In the genomic region with DNA sequence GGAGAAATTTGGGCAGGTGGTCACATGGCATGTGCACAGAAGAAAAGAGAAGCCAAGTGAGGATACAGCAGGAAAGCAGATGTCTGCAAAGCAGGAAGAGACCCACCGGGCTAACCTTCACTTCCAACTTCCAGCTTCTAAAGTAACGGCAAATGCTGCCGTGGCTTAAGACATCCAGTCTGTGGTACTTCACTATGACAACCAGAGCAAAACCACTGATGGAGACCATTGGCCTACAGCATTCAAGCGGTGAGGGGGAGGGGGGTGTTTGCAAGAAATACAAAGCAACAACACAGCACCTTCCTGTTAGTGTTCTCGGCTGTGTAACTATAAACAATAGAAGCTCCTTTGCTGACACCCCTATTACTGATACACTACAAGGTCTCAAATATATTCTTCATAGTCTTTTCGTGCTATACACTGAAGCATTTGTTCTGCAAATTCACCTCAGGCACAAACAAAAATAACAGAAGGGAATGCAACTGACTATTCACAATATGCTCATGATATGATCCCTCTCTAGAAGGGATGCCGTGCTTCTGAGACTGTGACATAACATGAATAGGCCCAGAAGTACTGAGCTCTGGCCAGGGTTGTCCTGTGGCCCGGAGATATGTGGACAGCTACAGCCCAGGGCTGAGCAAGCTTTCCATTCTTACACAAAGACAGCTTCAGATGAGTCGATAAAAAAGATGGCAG, we compare ENCODE assay signal across 25 mouse cellular contexts.
DNase-seq lines count a peak whose midpoint lies in the region; ATAC-seq and TF ChIP-seq lines count a peak whose summit lies in the region.
"Had no signal": no experiment of that assay in that cellular context is flagged by ENCODE, and none has a peak within 500 bp of the region (broad histone marks: within the 10 kb centered on the region; RNA-seq: fewer than 3 reads in every experiment).

No protein-coding gene starts in this region.

- 70% methylated on average over 9 of the region's 9 CpGs for WGBS in forebrain, embryonic 14.5 days
- WGBS in forebrain, embryonic 12.5 days, result 77% methylated on average over 9 of the region's 9 CpGs
- WGBS in hindbrain, postnatal 0 days, result 48% methylated on average over 9 of the region's 9 CpGs
- WGBS in hindbrain, embryonic 10.5 days, result 80% methylated on average over 9 of the region's 9 CpGs
- WGBS in midbrain, embryonic 13.5 days, result 77% methylated on average over 9 of the region's 9 CpGs
- WGBS in midbrain, embryonic 14.5 days, result 73% methylated on average over 9 of the region's 9 CpGs

- 0 out of 2 replicates have a peak, but pooled peaks cover 4% of the 10 kb centered on the region for H3K4me1 ChIP-seq in forebrain, embryonic 14.5 days (ENCODE audit: control insufficient read depth, insufficient read depth, low read length)
- 0 out of 2 replicates have a peak, but pooled peaks cover 4% of the 10 kb centered on the region for H3K4me1 ChIP-seq in forebrain, embryonic 12.5 days
- no peaks in the 10 kb centered on the region for H3K4me1 ChIP-seq in hindbrain, postnatal 0 days (ENCODE audit: insufficient read depth, low read length)
- no peaks in the 10 kb centered on the region for H3K4me1 ChIP-seq in hindbrain, embryonic 10.5 days (replicated peaks)
- no peaks in the 10 kb centered on the region for H3K4me1 ChIP-seq in midbrain, embryonic 13.5 days (replicated peaks)
- 0 out of 2 replicates have a peak, but pooled peaks cover 4% of the 10 kb centered on the region for H3K4me1 ChIP-seq in midbrain, embryonic 14.5 days (ENCODE audit: control insufficient read depth, insufficient read depth, low read length)
- H3K4me1 ChIP-seq: embryonic facial prominence, embryonic 10.5 days; embryonic facial prominence, embryonic 15.5 days; kidney, embryonic 15.5 days; limb, embryonic 12.5 days; liver, embryonic 15.5 days; stomach, embryonic 15.5 days had no signal

- DNase-seq in forebrain, embryonic 14.5 days (ENCODE audit: low spot score), result no peak
- DNase-seq in hindbrain, postnatal 0 days (ENCODE audit: low spot score), result peak; percentile 21
- no peak for DNase-seq in hindbrain, embryonic 10.5 days (ENCODE audit: low spot score)
- DNase-seq in midbrain, embryonic 14.5 days, result no peak
- no peak for DNase-seq in gastrocnemius, postnatal 14 days
- no peak for DNase-seq in heart, adult 11 months
- DNase-seq: adrenal gland, postnatal 14 days; cerebellum, adult 18-20 months; heart, postnatal 14 days; kidney, adult 18-20 months; kidney, postnatal 25 days; lung, embryonic 14.5 days; lung, postnatal 14 days; right cerebral cortex, postnatal 25 days; thymus, postnatal 25 days had no signal

- no peak overlapping the region for H3K27ac ChIP-seq in forebrain, embryonic 14.5 days (ENCODE audit: low read depth, low read length)
- H3K27ac ChIP-seq in forebrain, embryonic 12.5 days, result no peak overlapping the region
- H3K27ac ChIP-seq in hindbrain, postnatal 0 days, result peak overlapping the region; percentile 21; the same call in 1 of the 2 replicates
- no peak overlapping the region for H3K27ac ChIP-seq in hindbrain, embryonic 10.5 days
- H3K27ac ChIP-seq in midbrain, embryonic 13.5 days, result no peak overlapping the region
- no peak overlapping the region for H3K27ac ChIP-seq in midbrain, embryonic 14.5 days (replicated peaks; ENCODE audit: low read depth, low read length)
- H3K27ac ChIP-seq: embryonic facial prominence, embryonic 10.5 days; embryonic facial prominence, embryonic 15.5 days; hindbrain, embryonic 12.5 days; kidney, embryonic 15.5 days; limb, embryonic 12.5 days; liver, embryonic 15.5 days; stomach, embryonic 15.5 days had no signal

- H3K9me3 ChIP-seq in forebrain, embryonic 14.5 days (replicated peaks; ENCODE audit: control insufficient read depth, low read length), result no peaks in the 10 kb centered on the region
- no peaks in the 10 kb centered on the region for H3K9me3 ChIP-seq in forebrain, embryonic 12.5 days
- no peaks in the 10 kb centered on the region for H3K9me3 ChIP-seq in hindbrain, postnatal 0 days (ENCODE audit: low read length)
- H3K9me3 ChIP-seq in hindbrain, embryonic 10.5 days, result no peaks in the 10 kb centered on the region
- no peaks in the 10 kb centered on the region for H3K9me3 ChIP-seq in midbrain, embryonic 13.5 days
- H3K9me3 ChIP-seq in midbrain, embryonic 14.5 days (ENCODE audit: control insufficient read depth, low read length), result no peaks in the 10 kb centered on the region
- H3K9me3 ChIP-seq: embryonic facial prominence, embryonic 10.5 days; embryonic facial prominence, embryonic 15.5 days; hindbrain, embryonic 12.5 days; kidney, embryonic 15.5 days; limb, embryonic 12.5 days; liver, embryonic 15.5 days; stomach, embryonic 15.5 days had no signal

- no peaks in the 10 kb centered on the region for H3K36me3 ChIP-seq in forebrain, embryonic 14.5 days (ENCODE audit: control insufficient read depth, insufficient read depth, low read length)
- no peaks in the 10 kb centered on the region for H3K36me3 ChIP-seq in forebrain, embryonic 12.5 days (replicated peaks)
- H3K36me3 ChIP-seq in hindbrain, postnatal 0 days (ENCODE audit: insufficient read depth, low read length), result no peaks in the 10 kb centered on the region
- H3K36me3 ChIP-seq in hindbrain, embryonic 10.5 days, result no peaks in the 10 kb centered on the region
- H3K36me3 ChIP-seq in midbrain, embryonic 13.5 days, result no peaks in the 10 kb centered on the region
- H3K36me3 ChIP-seq in midbrain, embryonic 14.5 days (ENCODE audit: control insufficient read depth, insufficient read depth, low read length), result no peaks in the 10 kb centered on the region
- H3K36me3 ChIP-seq: embryonic facial prominence, embryonic 10.5 days; embryonic facial prominence, embryonic 15.5 days; hindbrain, embryonic 12.5 days; kidney, embryonic 15.5 days; limb, embryonic 12.5 days; liver, embryonic 15.5 days; stomach, embryonic 15.5 days had no signal

- no peak overlapping the region for H3K4me3 ChIP-seq in forebrain, embryonic 14.5 days (ENCODE audit: low read depth, low read length)
- no peak overlapping the region for H3K4me3 ChIP-seq in forebrain, embryonic 12.5 days (replicated peaks)
- no peak overlapping the region for H3K4me3 ChIP-seq in hindbrain, postnatal 0 days (ENCODE audit: low read length)
- no peak overlapping the region for H3K4me3 ChIP-seq in hindbrain, embryonic 10.5 days
- H3K4me3 ChIP-seq in midbrain, embryonic 13.5 days (replicated peaks), result no peak overlapping the region
- H3K4me3 ChIP-seq in midbrain, embryonic 14.5 days (replicated peaks; ENCODE audit: low read depth, low read length), result no peak overlapping the region
- H3K4me3 ChIP-seq: embryonic facial prominence, embryonic 10.5 days; embryonic facial prominence, embryonic 15.5 days; hindbrain, embryonic 12.5 days; kidney, embryonic 15.5 days; limb, embryonic 12.5 days; liver, embryonic 15.5 days; stomach, embryonic 15.5 days had no signal

- H3K27me3 ChIP-seq in forebrain, embryonic 14.5 days (replicated peaks; ENCODE audit: control insufficient read depth, insufficient read depth, low read length), result no peaks in the 10 kb centered on the region
- no peaks in the 10 kb centered on the region for H3K27me3 ChIP-seq in forebrain, embryonic 12.5 days
- no peaks in the 10 kb centered on the region for H3K27me3 ChIP-seq in hindbrain, postnatal 0 days (ENCODE audit: insufficient read depth, low read length)
- no peaks in the 10 kb centered on the region for H3K27me3 ChIP-seq in hindbrain, embryonic 10.5 days (ENCODE audit: insufficient read depth, poor library complexity, severe bottlenecking)
- H3K27me3 ChIP-seq in midbrain, embryonic 13.5 days, result no peaks in the 10 kb centered on the region
- no peaks in the 10 kb centered on the region for H3K27me3 ChIP-seq in midbrain, embryonic 14.5 days (ENCODE audit: control insufficient read depth, insufficient read depth, low read length)
- H3K27me3 ChIP-seq: embryonic facial prominence, embryonic 15.5 days; hindbrain, embryonic 12.5 days; kidney, embryonic 15.5 days; limb, embryonic 12.5 days; liver, embryonic 15.5 days; stomach, embryonic 15.5 days had no signal

- no peak overlapping the region for H3K4me2 ChIP-seq in forebrain, embryonic 14.5 days (ENCODE audit: low read length)
- H3K4me2 ChIP-seq in forebrain, embryonic 12.5 days, result no peak overlapping the region
- H3K4me2 ChIP-seq in hindbrain, postnatal 0 days (ENCODE audit: low read depth, low read length), result no peak overlapping the region
- H3K4me2 ChIP-seq in midbrain, embryonic 13.5 days (replicated peaks), result no peak overlapping the region
- no peak overlapping the region for H3K4me2 ChIP-seq in midbrain, embryonic 14.5 days (ENCODE audit: low read length)
- H3K4me2 ChIP-seq: embryonic facial prominence, embryonic 15.5 days; hindbrain, embryonic 12.5 days; kidney, embryonic 15.5 days; limb, embryonic 12.5 days; liver, embryonic 15.5 days; lung, embryonic 14.5 days; stomach, embryonic 15.5 days had no signal

- intact Hi-C loops in gastrocnemius, postnatal 14 days (cut with DNase I; ENCODE audit: low total_unique reads), result no loop called here

- no peak overlapping the region for H3K9ac ChIP-seq in forebrain, embryonic 14.5 days (ENCODE audit: low read length)
- no peak overlapping the region for H3K9ac ChIP-seq in forebrain, embryonic 12.5 days
- H3K9ac ChIP-seq in hindbrain, postnatal 0 days (replicated peaks; ENCODE audit: low read length), result no peak overlapping the region
- no peak overlapping the region for H3K9ac ChIP-seq in midbrain, embryonic 13.5 days (replicated peaks)
- no peak overlapping the region for H3K9ac ChIP-seq in midbrain, embryonic 14.5 days (replicated peaks; ENCODE audit: low read length)
- H3K9ac ChIP-seq: embryonic facial prominence, embryonic 15.5 days; hindbrain, embryonic 12.5 days; kidney, embryonic 15.5 days; limb, embryonic 12.5 days; liver, embryonic 15.5 days; lung, embryonic 14.5 days; stomach, embryonic 15.5 days had no signal

- peak; percentile 61; the same call in 1 of the 2 replicates for ATAC-seq in forebrain, embryonic 14.5 days
- no peak; the same call in 1 of the 2 replicates for ATAC-seq in forebrain, embryonic 12.5 days (ENCODE audit: low FRiP score)
- ATAC-seq in hindbrain, postnatal 0 days, result peak; percentile 55; the same call in 1 of the 2 replicates
- peak; percentile 56; the same call in 1 of the 2 replicates for ATAC-seq in midbrain, embryonic 13.5 days
- no peak for ATAC-seq in midbrain, embryonic 14.5 days (ENCODE audit: low FRiP score, low TSS enrichment)
- ATAC-seq: Patski had no signal

- TF ChIP-seq CTCF in hindbrain, postnatal 0 days (IDR thresholded peaks at IDR 0.05; ENCODE audit: low read depth), result no peak

Comparison
In these comparisons a context has a peak if more than half of its experiments do, and no peak if none do; other contexts are left out.
1. ATAC-seq: peak in forebrain, embryonic 14.5 days (single experiment), hindbrain, postnatal 0 days (single experiment) and midbrain, embryonic 13.5 days (single experiment); none in forebrain, embryonic 12.5 days (single experiment) and midbrain, embryonic 14.5 days (single experiment).